In the genomic region with DNA sequence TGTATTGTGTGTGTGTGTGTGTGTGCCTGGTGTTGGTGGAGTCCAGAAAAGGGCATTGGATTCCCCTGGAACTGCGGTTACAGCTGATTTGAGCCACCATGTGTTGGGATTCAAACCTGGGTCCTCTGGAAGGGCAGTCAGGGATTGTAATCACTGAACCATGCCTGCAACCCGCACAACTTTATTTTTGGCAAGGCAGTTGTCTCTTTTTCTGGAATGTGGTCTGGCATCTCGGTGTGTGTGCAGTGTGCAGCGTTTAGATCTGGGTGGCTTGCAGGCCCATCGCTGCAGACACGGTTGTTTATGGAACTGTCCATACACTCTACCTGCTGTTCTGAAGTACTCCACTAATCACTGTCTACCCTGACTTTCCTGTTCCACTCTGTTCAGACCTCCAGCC, we compare ENCODE assay signal across 16 mouse cellular contexts. TPM values are rescaled to one million over a fixed set of nuclear protein-coding genes. Genes with fewer than 3 reads are reported as not detected.
DNase-seq lines count a peak whose midpoint lies in the region; ATAC-seq and TF ChIP-seq lines count a peak whose summit lies in the region.
"Had no signal": no experiment of that assay in that cellular context is flagged by ENCODE, and none has a peak within 500 bp of the region (broad histone marks: within the 10 kb centered on the region; RNA-seq: fewer than 3 reads in every experiment).

No protein-coding gene starts in this region.

- no peak for TF ChIP-seq EP300 in stomach, postnatal 0 days (optimal IDR thresholded peaks at IDR 0.05)

- no peak for TF ChIP-seq CTCF in stomach, postnatal 0 days (IDR thresholded peaks at IDR 0.05; ENCODE audit: low read depth)

- no peaks in the 10 kb centered on the region for H3K27me3 ChIP-seq in heart, embryonic 15.5 days
- H3K27me3 ChIP-seq in kidney, embryonic 15.5 days, result no peaks in the 10 kb centered on the region
- no peaks in the 10 kb centered on the region for H3K27me3 ChIP-seq in kidney, embryonic 14.5 days (ENCODE audit: control insufficient read depth, insufficient read depth, low read length)
- H3K27me3 ChIP-seq in stomach, embryonic 15.5 days (replicated peaks), result no peaks in the 10 kb centered on the region
- no peaks in the 10 kb centered on the region for H3K27me3 ChIP-seq in stomach, postnatal 0 days (ENCODE audit: control insufficient read depth, insufficient read depth, low read length)
- H3K27me3 ChIP-seq: forebrain, embryonic 15.5 days; limb, embryonic 15.5 days; midbrain, embryonic 15.5 days had no signal

- no peaks in the 10 kb centered on the region for H3K9me3 ChIP-seq in heart, embryonic 15.5 days (replicated peaks)
- no peaks in the 10 kb centered on the region for H3K9me3 ChIP-seq in kidney, embryonic 15.5 days (replicated peaks)
- no peaks in the 10 kb centered on the region for H3K9me3 ChIP-seq in kidney, embryonic 14.5 days (ENCODE audit: control insufficient read depth, low read length)
- H3K9me3 ChIP-seq in stomach, embryonic 15.5 days, result no peaks in the 10 kb centered on the region
- no peaks in the 10 kb centered on the region for H3K9me3 ChIP-seq in stomach, postnatal 0 days (ENCODE audit: control insufficient read depth, low read length)
- H3K9me3 ChIP-seq: forebrain, embryonic 15.5 days; limb, embryonic 15.5 days; midbrain, embryonic 15.5 days had no signal

- H3K36me3 ChIP-seq in heart, embryonic 15.5 days, result 0 out of 2 replicates have a peak, but pooled peaks cover 3% of the 10 kb centered on the region
- peaks cover 19% of the 10 kb centered on the region for H3K36me3 ChIP-seq in kidney, embryonic 15.5 days
- peaks cover 18% of the 10 kb centered on the region for H3K36me3 ChIP-seq in kidney, embryonic 14.5 days (ENCODE audit: control insufficient read depth, insufficient read depth, low read length)
- H3K36me3 ChIP-seq in stomach, embryonic 15.5 days, result peaks cover 13% of the 10 kb centered on the region
- H3K36me3 ChIP-seq in stomach, postnatal 0 days (ENCODE audit: control insufficient read depth, insufficient read depth, low read length), result peaks cover 4% of the 10 kb centered on the region; the same call in 1 of the 2 replicates
- H3K36me3 ChIP-seq: midbrain, embryonic 15.5 days had no signal

- peaks cover 94% of the 10 kb centered on the region for H3K4me1 ChIP-seq in heart, embryonic 15.5 days (replicated peaks)
- peaks cover 69% of the 10 kb centered on the region for H3K4me1 ChIP-seq in kidney, embryonic 15.5 days
- peaks cover 43% of the 10 kb centered on the region for H3K4me1 ChIP-seq in kidney, embryonic 14.5 days (ENCODE audit: control insufficient read depth, insufficient read depth, low read length)
- peaks cover 62% of the 10 kb centered on the region for H3K4me1 ChIP-seq in stomach, embryonic 15.5 days
- H3K4me1 ChIP-seq in stomach, postnatal 0 days (replicated peaks; ENCODE audit: control insufficient read depth, insufficient read depth), result peaks cover 16% of the 10 kb centered on the region

- H3K4me2 ChIP-seq in heart, embryonic 15.5 days, result peak overlapping the region; percentile 17
- H3K4me2 ChIP-seq in kidney, embryonic 15.5 days, result no peak overlapping the region
- no peak overlapping the region for H3K4me2 ChIP-seq in kidney, embryonic 14.5 days (replicated peaks; ENCODE audit: low read depth, low read length)
- H3K4me2 ChIP-seq in stomach, embryonic 15.5 days, result no peak overlapping the region
- H3K4me2 ChIP-seq in stomach, postnatal 0 days (replicated peaks; ENCODE audit: low read depth), result no peak overlapping the region
- H3K4me2 ChIP-seq: forebrain, embryonic 15.5 days; limb, embryonic 15.5 days; midbrain, embryonic 15.5 days had no signal

- H3K9ac ChIP-seq in heart, embryonic 15.5 days, result no peak overlapping the region
- no peak overlapping the region for H3K9ac ChIP-seq in kidney, embryonic 15.5 days
- no peak overlapping the region for H3K9ac ChIP-seq in kidney, embryonic 14.5 days (ENCODE audit: low read depth, low read length)
- H3K9ac ChIP-seq in stomach, embryonic 15.5 days, result no peak overlapping the region
- H3K9ac ChIP-seq in stomach, postnatal 0 days (ENCODE audit: low read length), result no peak overlapping the region
- H3K9ac ChIP-seq: forebrain, embryonic 15.5 days; limb, embryonic 15.5 days; liver, postnatal 0 days; midbrain, embryonic 15.5 days had no signal

- no peak overlapping the region for H3K4me3 ChIP-seq in heart, embryonic 15.5 days
- no peak overlapping the region for H3K4me3 ChIP-seq in kidney, embryonic 15.5 days (replicated peaks)
- no peak overlapping the region for H3K4me3 ChIP-seq in kidney, embryonic 14.5 days (ENCODE audit: low read length)
- H3K4me3 ChIP-seq in stomach, embryonic 15.5 days (replicated peaks), result no peak overlapping the region
- no peak overlapping the region for H3K4me3 ChIP-seq in stomach, postnatal 0 days (ENCODE audit: low read depth, low read length)
- H3K4me3 ChIP-seq: forebrain, embryonic 15.5 days; limb, embryonic 15.5 days; midbrain, embryonic 15.5 days had no signal

- DNase-seq in heart, adult 18-20 months, result no peak
- no peak for DNase-seq in stomach, postnatal 0 days (ENCODE audit: low spot score)
- no peak for DNase-seq in B cell, adult 2 months
- DNase-seq: adrenal gland, postnatal 14 days; cerebellum, adult 2 months; heart, adult 11 months; liver, postnatal 0 days; right cerebral cortex, postnatal 25 days; thymus, adult 18-20 months had no signal

- no peak for ATAC-seq in heart, embryonic 15.5 days (replicated peaks; ENCODE audit: insufficient number of reproducible peaks, insufficient read depth, low FRiP score, low read depth)
- ATAC-seq in kidney, embryonic 15.5 days (replicated peaks; ENCODE audit: low FRiP score), result no peak
- no peak for ATAC-seq in kidney, embryonic 14.5 days (ENCODE audit: low FRiP score, low TSS enrichment)
- no peak for ATAC-seq in stomach, embryonic 15.5 days (ENCODE audit: insufficient read depth, low FRiP score, low read depth)
- no peak for ATAC-seq in stomach, postnatal 0 days (ENCODE audit: low FRiP score, low TSS enrichment)
- ATAC-seq: forebrain, embryonic 15.5 days; liver, postnatal 0 days; midbrain, embryonic 15.5 days had no signal

- WGBS in heart, embryonic 15.5 days, result 31% methylated on average over 6 of the region's 6 CpGs
- WGBS in kidney, embryonic 15.5 days, result 57% methylated on average over 6 of the region's 6 CpGs
- WGBS in kidney, embryonic 14.5 days, result 67% methylated on average over 6 of the region's 6 CpGs
- 33% methylated on average over 6 of the region's 6 CpGs for WGBS in stomach, embryonic 15.5 days
- 51% methylated on average over 6 of the region's 6 CpGs for WGBS in stomach, postnatal 0 days

- peak overlapping the region; percentile 78 for H3K27ac ChIP-seq in heart, embryonic 15.5 days
- H3K27ac ChIP-seq in kidney, embryonic 15.5 days, result 0 out of 2 replicates have a peak overlapping the region, but pooled peaks have one; percentile 19
- H3K27ac ChIP-seq in kidney, embryonic 14.5 days (ENCODE audit: low read depth, low read length), result no peak overlapping the region; the same call in 1 of the 2 replicates
- peak overlapping the region; percentile 26; the same call in 1 of the 2 replicates for H3K27ac ChIP-seq in stomach, embryonic 15.5 days
- no peak overlapping the region; the same call in 1 of the 2 replicates for H3K27ac ChIP-seq in stomach, postnatal 0 days (replicated peaks)
- H3K27ac ChIP-seq: forebrain, embryonic 15.5 days; limb, embryonic 15.5 days; midbrain, embryonic 15.5 days had no signal

RNA-seq across cellular contexts. Expression of a gene that starts 28.5 kb away (rescaled TPM):
- polyA plus RNA-seq in heart, embryonic 15.5 days (2015; fragmentation: Nextera tagmentation; extraction: Ambion mirVana), result 21.0 and 34.8 TPM in 2 replicates
- total RNA-seq in heart, adult 18-20 months (2021), result 10 to 100 TPM; 83.5 to 86.2 TPM
- 49.2 and 49.7 TPM in 2 replicates for polyA plus RNA-seq in kidney, embryonic 15.5 days (2015; fragmentation: Nextera tagmentation; extraction: Ambion mirVana)
- polyA plus RNA-seq in kidney, embryonic 14.5 days (2014; fragmentation: Nextera tagmentation; extraction: Ambion mirVana), result 65.8 and 73.1 TPM in 2 replicates
- polyA plus RNA-seq in stomach, embryonic 15.5 days (2015; fragmentation: Nextera tagmentation; extraction: Ambion mirVana), result 43.7 and 48.2 TPM in 2 replicates
- polyA plus RNA-seq in stomach, postnatal 0 days (2015; fragmentation: Nextera tagmentation; extraction: Ambion mirVana), result 18.7 and 21.6 TPM in 2 replicates

RNA-seq across cellular contexts. Expression of a gene that starts 57.0 kb away (rescaled TPM):
- 15.4 and 18.0 TPM in 2 replicates for polyA plus RNA-seq in heart, embryonic 15.5 days (2015; fragmentation: Nextera tagmentation; extraction: Ambion mirVana)
- total RNA-seq in heart, adult 18-20 months (2021), result 10 to 100 TPM; 13.7 to 17.8 TPM
- 28.7 and 31.6 TPM in 2 replicates for polyA plus RNA-seq in kidney, embryonic 15.5 days (2015; fragmentation: Nextera tagmentation; extraction: Ambion mirVana)
- 22.3 and 24.4 TPM in 2 replicates for polyA plus RNA-seq in kidney, embryonic 14.5 days (2014; fragmentation: Nextera tagmentation; extraction: Ambion mirVana)
- 23.5 and 27.8 TPM in 2 replicates for polyA plus RNA-seq in stomach, embryonic 15.5 days (2015; fragmentation: Nextera tagmentation; extraction: Ambion mirVana)
- polyA plus RNA-seq in stomach, postnatal 0 days (2015; fragmentation: Nextera tagmentation; extraction: Ambion mirVana), result 6.2 and 6.9 TPM in 2 replicates

Comparison
In these comparisons a context has a peak if more than half of its experiments do, and no peak if none do; other contexts are left out.
1. H3K27ac ChIP-seq: peak in heart, embryonic 15.5 days (single experiment), kidney, embryonic 15.5 days (single experiment) and stomach, embryonic 15.5 days (single experiment); none in kidney, embryonic 14.5 days (single experiment) and stomach, postnatal 0 days (single experiment).